Mouse (Mus musculus) brain, embryonic 14.5 days (tissue): ENCODE measurements at regions not wholly inside any gene's neighbourhood (a gene's known extent, or its start where the extent isn't known, plus 50 kb on each side); places are given as distances from the start of the nearest gene placed in this dataset.
"Not testable (repeated sequence)": the region's sequence is repeated elsewhere in the genome, so short reads cannot be mapped to it uniquely, and the experiment has no call there.

Experiments
- DNase-seq: peaks from one replicate; pipeline ENCODE4 v3.0.0-alpha.2; 2011; ENCODE audit warnings: low read depth
- CTCF ChIP-seq: fragments of 200-500 bp; IDR thresholded peaks from 2 replicates; pipeline ENCODE4 v1.5.1; 2012; ENCODE audit warnings: inconsistent platforms, mild to moderate bottlenecking, moderate library complexity, borderline replicate concordance; ENCODE audit not compliant: insufficient read depth, insufficient read length; ENCODE audit errors: extremely low read depth

DNA sequence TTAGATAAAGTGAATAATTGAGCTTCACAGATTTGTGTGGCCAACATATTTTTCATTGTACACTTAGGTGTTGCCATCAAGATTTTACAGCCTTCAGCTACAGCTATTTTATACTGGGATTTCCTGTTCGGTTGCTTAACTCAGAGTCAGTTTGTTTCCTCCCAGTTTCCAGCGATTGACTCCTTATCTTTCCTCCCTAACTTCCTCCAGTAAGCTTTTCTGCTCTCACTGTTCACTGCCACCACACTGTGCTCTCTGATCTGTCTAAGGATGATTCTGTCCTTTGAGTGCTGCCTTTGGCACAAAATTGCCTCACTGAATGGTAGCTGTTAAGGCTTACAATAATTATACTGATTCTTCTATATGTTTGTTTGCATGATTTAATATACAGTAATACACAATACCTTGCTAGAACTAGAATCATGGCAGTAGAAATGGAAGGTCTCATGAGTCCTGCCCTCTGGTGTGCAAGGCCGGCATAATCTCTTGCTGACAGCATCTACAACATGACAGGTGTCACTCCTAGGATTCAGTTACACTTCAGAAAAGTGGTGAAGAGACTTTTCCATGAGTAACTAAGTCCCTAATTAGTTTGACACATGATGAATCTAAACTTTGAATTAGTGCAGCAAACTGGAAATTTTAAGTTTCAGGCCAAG lies 558.0 kb upstream of the Olfr1507 start:
- not testable (repeated sequence) for DNase-seq

DNA sequence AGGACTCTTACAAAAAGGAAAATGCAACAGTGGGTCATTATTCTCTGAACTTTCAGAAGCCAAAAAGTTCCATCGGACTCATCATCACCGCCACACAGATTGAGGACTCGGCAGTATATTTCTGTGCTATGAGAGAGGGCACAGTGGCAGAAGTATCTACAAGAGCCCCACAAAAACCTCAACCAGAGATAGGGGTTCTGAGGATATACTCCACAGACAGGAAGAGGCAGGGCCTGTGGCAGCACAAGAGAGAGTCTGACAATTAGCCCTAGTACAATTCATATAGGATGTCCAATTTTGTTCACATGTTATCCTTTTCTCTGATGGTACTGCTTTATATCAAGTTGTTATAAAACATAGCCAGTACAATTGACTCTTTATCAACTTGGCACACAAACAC lies 552.1 kb upstream of the Olfr1507 start:
- DNase-seq: not testable (repeated sequence)

DNA sequence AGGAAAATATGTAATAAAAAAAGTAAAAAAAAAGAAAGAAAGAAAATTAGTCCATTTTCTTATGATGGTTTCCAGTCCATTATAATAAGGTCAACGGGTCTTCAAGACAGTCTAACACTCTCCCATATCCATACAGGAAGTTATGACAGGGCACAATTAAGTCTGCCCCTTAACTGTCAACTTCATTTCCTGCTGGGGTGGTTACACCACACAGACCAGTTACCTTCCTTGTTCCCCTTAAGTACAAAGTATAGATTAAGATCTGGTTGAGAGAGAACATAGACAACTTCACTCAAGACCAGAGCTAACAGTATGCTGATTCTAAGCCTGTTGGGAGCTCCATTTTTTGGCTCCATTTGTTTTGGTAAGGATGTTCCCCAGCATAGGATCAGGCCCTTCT lies 551.4 kb upstream of the Olfr1507 start:
- not testable (repeated sequence) for DNase-seq

DNA sequence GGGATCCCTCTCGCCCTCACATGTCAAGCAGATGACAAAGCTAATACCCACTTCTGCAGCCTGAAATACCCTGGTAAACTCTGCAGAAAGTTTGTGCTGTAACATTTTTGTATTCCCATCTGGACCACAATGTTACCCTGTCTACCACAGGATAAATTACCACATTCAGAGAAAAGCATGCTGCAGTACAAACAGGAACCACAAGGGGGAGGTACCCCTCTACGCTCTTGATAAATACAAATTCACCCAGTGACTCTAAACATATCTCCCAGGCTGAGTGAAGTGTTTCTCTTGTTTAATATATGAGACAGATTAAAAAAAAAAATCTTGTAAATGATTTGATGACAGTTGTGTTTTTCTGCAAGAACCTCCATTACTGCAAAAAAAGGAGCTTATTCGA lies 549.8 kb upstream of the Olfr1507 start:
- peak; percentile 13; the same call in 1 of the 2 replicates for TF ChIP-seq CTCF
- DNase-seq: peak; percentile 14

DNA sequence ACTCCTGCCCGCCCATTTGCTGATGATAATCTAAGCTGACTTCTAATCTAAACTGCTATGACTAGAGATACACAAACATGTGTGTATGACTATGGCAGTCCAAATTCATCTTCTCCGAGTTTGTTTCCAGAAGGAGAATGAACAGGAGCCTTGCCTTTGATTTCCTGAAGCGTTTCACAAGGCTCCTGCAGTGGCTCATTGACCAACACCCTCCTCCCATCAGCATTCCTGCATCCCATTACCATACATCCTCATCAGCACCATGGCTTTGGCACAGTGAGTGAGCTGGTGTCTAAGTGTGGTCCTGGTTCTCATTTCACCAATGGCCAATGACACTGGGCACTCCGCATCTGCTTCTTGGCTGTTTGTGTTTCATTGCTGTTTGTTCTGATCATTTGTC lies 548.6 kb upstream of the Olfr1507 start:
- not testable (repeated sequence) for DNase-seq

DNA sequence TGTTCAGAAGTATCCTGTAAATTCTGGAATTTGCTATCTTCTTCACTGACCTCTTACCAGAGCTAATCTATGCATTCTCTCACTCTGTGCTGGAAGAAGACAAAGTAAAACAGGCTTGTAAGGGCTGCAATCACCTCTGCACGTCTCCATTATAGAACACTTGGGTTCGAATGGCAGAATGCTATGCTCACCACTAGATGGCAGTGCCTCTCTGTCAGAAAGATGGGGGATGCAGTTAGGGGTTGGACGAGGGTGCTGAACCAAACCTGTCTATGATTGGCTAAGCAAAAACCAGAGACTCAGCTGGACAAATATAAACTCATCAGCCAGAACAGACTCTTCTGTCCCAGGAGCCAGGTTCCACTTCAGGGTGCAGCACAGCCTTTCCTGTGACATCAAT lies 546.5 kb upstream of the Olfr1507 start:
- peak; percentile 48; the same call in 1 of the 2 replicates for TF ChIP-seq CTCF
- DNase-seq: peak; percentile 6

DNA sequence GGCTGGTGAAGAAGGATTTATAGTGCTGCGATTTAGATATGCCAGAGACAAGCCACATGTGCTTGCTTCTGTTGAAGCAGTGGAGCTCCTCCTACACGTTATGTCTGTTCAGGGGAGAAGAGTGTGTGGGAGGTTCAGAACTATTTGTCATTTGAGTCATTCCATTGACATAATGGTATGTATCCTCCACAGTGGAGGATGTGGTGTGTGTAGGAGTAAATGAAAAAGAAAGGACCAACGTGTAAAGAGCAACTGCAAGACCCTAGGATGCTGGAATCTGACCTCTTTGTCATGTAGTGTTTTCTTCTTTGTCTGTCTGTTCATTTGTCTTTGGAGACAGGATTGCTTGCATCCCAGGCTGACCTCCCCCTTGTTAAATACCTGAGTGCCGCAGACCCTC lies 543.9 kb upstream of the Olfr1507 start:
- DNase-seq: not testable (repeated sequence)

DNA sequence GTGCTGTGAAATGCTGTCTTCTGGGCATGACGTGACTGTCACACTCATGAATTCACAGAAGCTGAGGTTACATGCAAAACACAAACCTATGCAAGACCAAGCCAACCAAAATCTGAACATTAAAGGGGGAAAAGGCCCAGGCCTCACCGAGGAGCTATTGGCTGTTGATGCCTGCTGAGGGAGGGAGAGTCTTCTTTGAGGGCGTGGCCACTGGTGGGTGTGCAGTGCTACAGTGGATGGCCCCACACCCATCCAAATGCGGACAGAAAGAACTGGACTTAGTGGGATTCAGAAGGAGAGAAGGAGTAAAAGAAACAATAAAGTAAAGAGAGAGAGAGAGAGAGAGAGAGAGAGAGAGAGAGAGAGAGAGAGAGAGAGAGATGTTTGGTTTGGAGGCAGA lies 539.4 kb upstream of the Olfr1507 start:
- DNase-seq: not testable (repeated sequence)

DNA sequence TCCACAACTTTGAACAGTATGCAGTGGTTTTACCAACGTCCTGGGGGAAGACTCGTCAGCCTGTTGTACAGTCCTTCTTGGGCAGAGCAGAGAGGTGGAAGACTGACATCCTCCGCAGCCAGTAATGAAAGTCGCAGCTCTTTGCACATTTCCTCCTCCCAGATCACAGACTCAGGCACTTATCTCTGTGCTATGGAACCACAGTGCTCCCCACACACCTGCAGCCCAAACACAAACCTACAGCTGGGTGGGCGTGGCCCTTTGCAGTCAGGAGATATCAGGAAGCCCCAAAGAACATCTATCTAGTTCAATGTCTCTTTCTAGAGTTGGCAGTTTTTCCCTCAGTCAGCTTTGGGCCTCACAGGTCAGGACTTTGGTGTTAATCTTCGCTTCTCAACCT lies 537.7 kb upstream of the Olfr1507 start:
- not testable (repeated sequence) for DNase-seq

DNA sequence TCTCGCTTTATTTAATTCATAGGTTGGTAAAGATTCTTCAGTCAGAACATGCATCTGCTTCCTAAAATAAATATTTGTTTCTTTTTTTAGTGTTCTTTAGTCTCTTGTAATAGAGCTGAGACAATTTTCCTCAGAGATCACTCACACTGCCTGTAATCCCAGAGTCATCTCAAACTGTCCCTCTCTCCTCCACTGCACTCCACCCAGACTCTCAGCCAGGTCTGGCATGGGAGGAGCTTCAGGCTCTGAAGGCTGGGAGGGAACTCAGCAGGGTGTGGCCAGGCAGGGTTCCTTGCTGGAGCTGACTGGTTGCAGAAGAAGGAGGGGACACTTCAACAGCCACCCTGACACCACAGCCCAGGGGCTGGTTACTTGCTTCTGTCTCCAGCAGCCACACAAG lies 536.9 kb upstream of the Olfr1507 start:
- not testable (repeated sequence) for DNase-seq

DNA sequence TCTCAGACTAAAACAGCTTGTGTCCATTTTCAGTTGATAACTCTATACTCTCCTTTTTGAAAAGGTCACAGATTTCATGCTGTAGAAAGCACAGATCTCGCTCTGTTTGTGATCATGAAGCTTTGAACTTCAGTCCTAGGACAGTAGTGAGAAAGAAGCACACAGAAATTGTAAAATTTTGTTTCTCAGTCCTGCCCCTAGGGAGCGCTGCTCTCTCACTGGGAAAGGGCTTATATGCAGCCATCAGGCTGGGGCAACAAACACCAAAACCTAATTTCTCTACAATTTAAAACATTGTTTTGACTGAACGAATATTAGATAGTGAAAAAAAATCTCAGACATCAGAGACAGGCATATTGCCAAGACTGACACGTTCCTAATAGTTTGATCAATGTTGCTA lies 534.7 kb upstream of the Olfr1507 start:
- DNase-seq: not testable (repeated sequence)

DNA sequence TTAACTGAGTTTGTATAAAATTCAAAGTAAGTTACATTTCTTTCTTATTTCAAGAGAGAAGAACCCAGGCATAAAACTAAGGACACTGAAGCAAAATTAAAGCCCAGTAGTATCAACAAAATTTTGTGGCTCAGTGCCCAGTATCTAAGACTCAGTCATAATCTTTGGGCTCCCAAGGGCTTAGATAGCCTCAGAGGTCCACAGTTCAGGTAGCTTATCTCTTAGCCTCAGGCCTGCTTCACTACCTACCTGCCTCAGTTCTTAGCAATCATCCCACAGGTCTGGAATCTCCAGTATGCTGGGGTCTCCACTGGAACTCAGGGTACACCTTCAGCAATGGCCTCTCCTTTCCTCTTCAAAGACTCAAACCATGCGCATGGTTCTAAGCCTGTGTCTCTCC lies 531.4 kb upstream of the Olfr1507 start:
- DNase-seq: not testable (repeated sequence)

DNA sequence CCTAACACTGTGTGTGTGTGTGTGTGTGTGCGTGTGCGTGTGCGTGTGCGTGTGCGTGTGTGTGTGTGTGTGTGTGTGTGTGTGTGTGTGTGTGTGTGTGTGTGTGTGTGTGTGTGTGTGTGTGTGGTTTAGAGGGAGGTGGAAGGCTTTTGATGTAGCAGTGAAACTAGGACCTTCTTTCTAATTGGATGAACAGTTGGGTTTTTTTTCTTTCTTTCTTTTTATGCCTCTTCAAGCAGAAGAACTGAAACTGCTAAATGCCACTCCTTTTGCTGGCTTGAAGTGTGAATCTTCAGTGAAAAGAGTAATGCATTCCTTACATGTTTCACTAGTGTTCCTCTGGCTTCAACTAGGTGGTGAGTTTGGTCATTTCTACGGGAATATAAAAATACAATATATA lies 524.6 kb upstream of the Olfr1507 start:
- DNase-seq: not testable (repeated sequence)

DNA sequence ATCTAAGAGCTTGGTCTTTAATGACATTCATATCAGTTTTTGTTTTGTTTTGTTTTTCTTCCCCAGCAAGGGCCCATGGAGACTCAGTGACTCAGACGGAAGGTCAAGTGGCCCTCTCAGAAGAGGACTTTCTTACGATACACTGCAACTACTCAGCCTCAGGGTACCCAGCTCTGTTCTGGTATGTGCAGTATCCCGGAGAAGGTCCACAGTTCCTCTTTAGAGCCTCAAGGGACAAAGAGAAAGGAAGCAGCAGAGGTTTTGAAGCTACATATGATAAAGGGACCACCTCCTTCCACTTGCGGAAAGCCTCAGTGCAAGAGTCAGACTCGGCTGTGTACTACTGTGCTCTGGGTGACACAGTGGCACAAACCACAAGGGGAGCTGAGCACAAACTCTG lies 512.2 kb upstream of the Olfr1507 start:
- DNase-seq: not testable (repeated sequence)

DNA sequence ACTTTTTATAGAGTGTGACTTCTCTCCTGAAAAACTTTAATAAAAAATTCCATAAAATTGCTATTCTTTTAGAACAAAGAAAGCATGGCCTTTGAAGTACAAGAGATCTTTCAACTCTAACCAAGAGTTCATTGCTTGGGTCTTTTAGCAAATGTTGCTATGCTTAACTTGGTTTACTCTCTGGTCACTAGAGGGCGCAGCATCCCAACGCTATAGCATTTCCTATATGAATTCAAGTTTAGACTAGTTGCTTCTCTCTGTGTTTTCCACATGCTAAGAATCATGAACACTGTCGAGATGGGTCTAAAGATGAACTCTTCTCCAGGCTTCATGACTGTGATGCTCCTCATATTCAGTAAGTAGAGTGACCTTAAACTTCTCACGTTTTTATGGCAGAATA lies 511.8 kb upstream of the Olfr1507 start:
- not testable (repeated sequence) for DNase-seq

DNA sequence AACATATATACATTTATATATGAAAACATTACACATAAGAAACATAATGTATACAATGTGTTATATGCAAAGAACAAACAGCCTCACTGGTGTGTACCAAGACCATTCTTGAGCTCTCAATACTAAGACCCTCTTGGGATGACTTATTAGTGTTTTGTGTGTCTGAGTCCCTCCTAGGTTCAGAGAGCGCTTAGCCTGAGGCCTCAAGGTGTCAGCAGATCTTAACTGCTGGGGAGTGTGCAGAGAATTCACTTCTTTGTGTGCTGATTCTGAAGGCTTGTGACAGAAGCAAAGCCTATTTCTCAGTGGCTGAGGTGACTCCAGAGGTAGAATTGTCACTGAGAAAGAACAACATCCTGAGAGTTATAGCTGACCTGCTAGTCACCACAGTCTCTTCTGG lies 505.7 kb upstream of the Olfr1507 start:
- DNase-seq: not testable (repeated sequence)

DNA sequence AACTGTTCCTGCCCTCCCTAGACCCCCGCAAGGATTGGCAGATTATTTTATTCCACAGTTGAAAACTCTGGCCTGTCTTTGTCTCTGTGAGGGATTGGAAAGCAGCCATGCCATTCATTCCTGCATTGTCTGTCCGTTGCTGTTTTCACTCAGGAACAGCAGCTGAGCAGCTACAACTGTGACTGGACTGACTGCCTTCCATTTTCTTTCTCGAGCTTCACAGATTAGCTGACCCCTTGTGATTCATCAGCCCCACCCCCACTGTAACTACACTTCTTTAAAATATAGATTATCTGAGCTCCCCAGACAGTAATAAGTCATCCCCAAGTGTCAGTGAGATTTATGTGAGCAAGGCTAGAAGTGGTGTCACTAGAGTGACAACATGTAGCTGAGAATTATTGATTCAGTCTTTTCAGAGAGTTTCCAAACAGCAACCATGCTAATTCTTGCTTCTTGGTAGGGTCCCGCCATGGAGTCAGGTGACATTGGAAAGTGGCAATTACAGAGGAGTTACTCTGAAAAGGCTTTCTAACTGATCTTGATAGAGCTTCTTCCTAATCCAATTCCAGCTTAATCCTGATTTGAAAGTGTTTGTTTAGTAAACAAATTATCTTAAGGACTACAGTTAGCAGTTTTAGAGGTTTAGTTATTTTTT lies 496.7 kb upstream of the Olfr1507 start:
- DNase-seq: not testable (repeated sequence)

DNA sequence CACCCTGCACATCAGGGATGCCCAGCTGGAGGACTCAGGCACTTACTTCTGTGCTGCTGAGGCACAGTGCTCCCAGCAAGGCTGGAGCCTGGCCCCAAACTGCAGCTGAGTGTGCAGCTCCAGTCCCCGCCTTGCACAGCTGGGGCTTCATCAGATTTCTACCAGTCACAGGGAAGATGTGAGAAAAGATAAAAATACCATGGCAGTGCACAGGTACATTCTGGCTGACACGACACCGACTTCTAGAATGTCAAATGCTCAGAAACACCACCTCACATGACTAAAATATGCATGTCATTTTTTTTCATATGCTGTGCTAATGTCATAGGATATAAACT lies 495.7 kb upstream of the Olfr1507 start:
- DNase-seq: not testable (repeated sequence)

DNA sequence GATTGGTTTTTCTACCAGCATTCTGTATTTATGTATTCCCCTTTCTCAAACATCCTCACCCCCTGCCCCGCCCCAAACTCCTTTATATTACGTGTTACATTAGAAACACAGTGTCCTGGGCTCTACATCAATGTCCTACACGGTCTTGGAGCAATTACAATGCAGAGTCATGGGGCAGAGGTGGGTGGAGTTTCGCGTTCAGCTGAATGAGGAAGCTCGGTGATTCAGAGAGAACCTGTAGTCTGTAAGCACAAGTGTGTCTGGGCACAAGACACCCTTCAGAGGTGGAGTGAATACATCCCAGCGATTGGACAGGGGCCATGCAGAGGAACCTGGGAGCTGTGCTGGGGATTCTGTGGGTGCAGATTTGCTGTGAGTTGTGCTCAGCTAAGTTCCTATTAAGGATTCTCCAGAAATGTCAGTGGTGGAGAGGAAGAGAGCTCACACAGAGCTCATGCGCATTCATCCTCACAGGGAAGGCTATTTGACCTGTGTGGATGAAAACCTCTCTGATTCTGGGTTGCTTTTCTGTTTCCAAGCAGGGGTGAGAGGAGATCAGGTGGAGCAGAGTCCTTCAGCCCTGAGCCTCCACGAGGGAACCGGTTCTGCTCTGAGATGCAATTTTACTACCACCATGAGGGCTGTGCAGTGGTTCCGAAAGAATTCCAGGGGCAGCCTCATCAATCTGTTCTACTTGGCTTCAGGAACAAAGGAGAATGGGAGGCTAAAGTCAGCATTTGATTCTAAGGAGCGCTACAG lies 495.2 kb upstream of the Olfr1507 start:
- DNase-seq: not testable (repeated sequence)

DNA sequence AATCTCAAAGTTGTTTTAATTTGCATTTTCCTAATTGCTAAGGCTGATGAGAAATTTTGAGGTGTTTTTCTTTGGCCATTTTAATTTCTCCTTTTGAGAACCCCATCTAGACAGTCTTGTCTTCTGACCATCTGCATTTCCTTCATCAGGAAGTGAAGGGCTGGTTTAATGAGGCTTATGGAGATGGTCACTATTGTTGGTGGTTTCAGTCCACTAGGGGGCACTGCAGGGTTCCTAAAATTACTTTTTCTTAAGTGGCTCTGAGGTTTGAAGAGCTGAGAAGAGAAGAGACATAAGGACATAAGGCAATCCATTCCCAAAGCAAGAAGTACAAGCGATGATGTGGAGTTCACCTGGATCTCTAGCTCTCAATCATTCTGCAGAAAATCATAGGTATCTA lies 494.4 kb upstream of the Olfr1507 start:
- not testable (repeated sequence) for DNase-seq

DNA sequence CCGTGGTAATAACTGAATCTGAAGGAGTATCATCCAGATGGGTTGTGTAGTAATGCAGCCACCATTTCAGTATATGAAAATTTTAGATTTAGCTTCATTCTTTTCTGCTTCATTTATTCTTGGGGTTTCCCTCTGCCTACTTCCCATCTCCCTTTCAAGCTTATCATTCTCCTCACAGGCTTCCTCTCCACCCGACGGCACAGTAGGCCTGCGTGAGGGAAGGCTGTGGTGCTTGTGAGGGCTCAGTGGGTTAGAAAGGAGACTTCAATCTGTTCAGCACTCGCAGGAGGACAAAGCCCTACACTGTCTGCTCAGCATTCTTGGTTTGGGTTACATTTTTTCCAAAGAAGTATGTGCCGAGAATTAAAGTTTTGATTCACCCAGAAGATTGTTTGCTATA lies 493.0 kb upstream of the Olfr1507 start:
- DNase-seq: not testable (repeated sequence)
